Mouse (Mus musculus): ENCODE measurements around the gene Wnt4.

DNA sequence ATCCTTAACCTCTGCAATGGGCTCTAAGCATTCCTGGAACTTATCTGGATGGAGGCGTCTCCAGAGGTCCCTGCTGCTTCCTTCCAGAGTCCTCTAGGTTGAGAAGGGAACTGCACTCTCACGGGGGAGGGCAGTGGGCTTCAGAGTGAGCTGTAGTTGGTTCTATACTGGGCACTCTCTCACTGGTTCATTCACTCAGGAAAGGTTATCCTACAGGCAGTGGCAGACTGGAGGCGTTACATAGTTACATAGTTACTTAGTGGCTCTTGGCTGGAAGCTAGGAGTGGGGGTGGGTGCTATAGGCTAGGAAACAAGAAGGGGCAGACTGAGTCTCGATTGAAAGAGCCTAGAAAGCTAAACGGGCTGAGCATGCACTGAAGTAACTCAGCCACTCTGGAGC lies 26.4 kb upstream of the Wnt4 start:
- TF ChIP-seq ZNF384 (IDR thresholded peaks at IDR 0.05; ENCODE audit: low read depth, low read length), result no peak
- TF ChIP-seq MYC (IDR thresholded peaks at IDR 0.05; ENCODE audit: low read depth, low read length), result no peak
- no peak for TF ChIP-seq CTCF (IDR thresholded peaks at IDR 0.05 in 2 of 3, conservative IDR thresholded peaks at IDR 0.05 in 1 of 3; ENCODE audit: control insufficient read depth in 1 of 3, insufficient read depth in 1 of 3, low read depth in 2 of 3, low read length in 3 of 3, poor library complexity in 1 of 3, severe bottlenecking in 1 of 3)
- no peak for TF ChIP-seq ETS1 (IDR thresholded peaks at IDR 0.05; ENCODE audit: low read depth, low read length)

Data from MEL (cell line).